Mouse (Mus musculus): Measurements from ENCODE around the gene Armt1. TPM values are rescaled to one million over a fixed set of nuclear protein-coding genes. Genes with fewer than 3 reads are reported as not detected.

The Armt1 gene
- total and polyA plus RNA-seq, 3 experiments = 20.7 to 45.1 (median 32.1) TPM

DNA sequence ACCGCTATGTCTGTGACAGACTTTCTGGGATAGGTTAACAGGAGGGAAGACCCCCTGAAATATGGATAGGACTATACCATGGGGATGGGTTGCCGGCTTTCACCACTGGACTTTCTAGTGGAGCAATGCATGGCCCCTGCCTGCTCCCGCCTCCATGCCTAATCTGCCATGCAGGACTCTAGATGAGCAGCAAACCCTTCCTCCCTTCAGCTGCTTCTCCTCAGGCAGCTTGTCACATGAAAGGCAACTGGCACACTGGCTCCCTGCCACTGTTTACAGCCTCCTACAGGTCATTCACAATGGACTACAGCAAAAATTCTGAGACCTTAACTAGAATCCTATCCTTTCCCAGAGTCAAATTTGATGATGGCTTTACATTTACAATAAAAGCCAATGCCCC is 1.4 kb upstream of the Armt1 start:
- no peak for DNase-seq (ENCODE audit: extremely low read depth)
- dilution Hi-C loops (cut with MboI; ENCODE audit: extremely low pct_ligation_motif_present, extremely low pct_unique_long_range_greater_than_20kb, low sequenced_read_pairs) = no loop called here

DNA sequence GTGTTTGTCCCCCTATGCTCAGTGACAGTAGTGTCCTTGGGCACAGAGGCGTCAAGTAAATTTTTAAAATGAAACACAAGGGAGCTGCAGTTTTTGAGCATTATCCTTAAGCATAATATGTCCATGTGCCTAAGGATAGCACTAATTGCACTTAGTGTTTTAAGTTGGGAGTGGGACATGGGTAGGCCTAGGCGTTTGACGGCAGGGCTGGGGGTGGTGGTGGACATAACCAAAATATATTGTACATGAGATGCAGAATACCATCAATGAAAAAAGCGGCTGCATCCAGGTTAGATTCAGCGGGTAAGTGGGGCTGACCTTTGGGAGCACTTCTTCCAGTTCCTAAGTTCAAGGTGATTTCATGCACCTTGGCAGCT is 533 bp upstream of the Armt1 start:
- Histone ChIP-seq H3K9ac (ENCODE audit: insufficient read depth, low read depth) (peak overlapping the region; percentile 95), H3K36me3 (replicated peaks in 1 of 2; ENCODE audit: control insufficient read depth in 1 of 2, insufficient read depth in 1 of 2, low read length in 1 of 2) (peaks cover 15 to 41% of the 10 kb centered on the region in 2 experiments), H3K4me2 (ENCODE audit: insufficient read depth, low read depth, poor library complexity, severe bottlenecking) (peak overlapping the region; percentile 72), H3K27me3 (replicated peaks) (no peaks in the 10 kb centered on the region), H3K4me3 (replicated peaks in 1 of 3; ENCODE audit: low read depth in 2 of 3, low read length in 2 of 3, poor library complexity in 1 of 3) (peak overlapping the region; percentile 72 to 82 (median 77)), H3K79me2 (replicated peaks; ENCODE audit: control insufficient read depth, extremely low read depth, insufficient read depth, poor library complexity, severe bottlenecking) (peaks cover 31% of the 10 kb centered on the region), H3K9me3 (replicated peaks; ENCODE audit: low read length) (no peaks in the 10 kb centered on the region), H3K4me1 (ENCODE audit: control insufficient read depth in 1 of 2, insufficient read depth in 2 of 2) (peaks cover 7 to 44% of the 10 kb centered on the region in 2 experiments), H3K27ac (ENCODE audit: insufficient read depth, low read depth) (peak overlapping the region; percentile 7; the same call in 1 of the 2 replicates)
- no peak for DNase-seq (ENCODE audit: extremely low read depth)
- dilution Hi-C loops (cut with MboI; ENCODE audit: extremely low pct_ligation_motif_present, extremely low pct_unique_long_range_greater_than_20kb, low sequenced_read_pairs) (no loop called here), in situ Hi-C loops (cut with MboI; ENCODE audit: low pct_ligation_motif_present, low pct_unique_long_range_greater_than_20kb, low sequenced_read_pairs) (no loop called here)
- TF ChIP-seq SIN3A (IDR thresholded peaks at IDR 0.05; ENCODE audit: low read length) = no peak
- TF ChIP-seq POLR2AphosphoS2 (IDR thresholded peaks at IDR 0.05; ENCODE audit: low read depth, low read length) = no peak
- TF ChIP-seq RAD21 (IDR thresholded peaks at IDR 0.05; ENCODE audit: low read depth, low read length) = no peak
- TF ChIP-seq MAZ (IDR thresholded peaks at IDR 0.05; ENCODE audit: low read depth, low read length) = no peak
- TF ChIP-seq RCOR1 (conservative IDR thresholded peaks at IDR 0.05; ENCODE audit: low read depth, low read length) = no peak
- no peak for TF ChIP-seq CTCF (conservative IDR thresholded peaks at IDR 0.05 in 1 of 2, IDR thresholded peaks at IDR 0.05 in 1 of 2; ENCODE audit: low read depth in 2 of 2, low read length in 2 of 2)
- no peak for TF ChIP-seq BHLHE40 (IDR thresholded peaks at IDR 0.05; ENCODE audit: low read depth, low read length)

More for the DNA sequence above, 1.4 kb upstream of the Armt1 start:
- Histone ChIP-seq H3K9ac (ENCODE audit: insufficient read depth, low read depth) (peak overlapping the region; percentile 95), H3K27ac (ENCODE audit: insufficient read depth, low read depth) (peak overlapping the region; percentile 33; the same call in 1 of the 2 replicates), H3K9me3 (replicated peaks; ENCODE audit: low read length) (no peaks in the 10 kb centered on the region), H3K4me1 (ENCODE audit: control insufficient read depth in 1 of 2, insufficient read depth in 2 of 2) (peaks cover 7 to 38% of the 10 kb centered on the region in 2 experiments), H3K79me2 (replicated peaks; ENCODE audit: control insufficient read depth, extremely low read depth, insufficient read depth, poor library complexity, severe bottlenecking) (peaks cover 31% of the 10 kb centered on the region), H3K4me2 (ENCODE audit: insufficient read depth, low read depth, poor library complexity, severe bottlenecking) (peak overlapping the region; percentile 72), H3K4me3 (replicated peaks in 1 of 3; ENCODE audit: low read depth in 2 of 3, low read length in 2 of 3, poor library complexity in 1 of 3) (peak overlapping the region; percentile 72 to 82 (median 77)), H3K27me3 (replicated peaks) (no peaks in the 10 kb centered on the region), H3K36me3 (replicated peaks in 1 of 2; ENCODE audit: control insufficient read depth in 1 of 2, insufficient read depth in 1 of 2, low read length in 1 of 2) (peaks cover 22 to 41% of the 10 kb centered on the region in 2 experiments)
- TF ChIP-seq SIN3A (IDR thresholded peaks at IDR 0.05; ENCODE audit: low read length) (peak; percentile 69; the same call in 1 of the 2 replicates), POLR2AphosphoS2 (IDR thresholded peaks at IDR 0.05; ENCODE audit: low read depth, low read length) (no peak), MXI1 (IDR thresholded peaks at IDR 0.05; ENCODE audit: low read depth, low read length) (peak; percentile 59), UBTF (IDR thresholded peaks at IDR 0.05; ENCODE audit: low read depth, low read length) (no peak)
- in situ Hi-C loops (cut with MboI; ENCODE audit: low pct_ligation_motif_present, low pct_unique_long_range_greater_than_20kb, low sequenced_read_pairs) = no loop called here

DNA sequence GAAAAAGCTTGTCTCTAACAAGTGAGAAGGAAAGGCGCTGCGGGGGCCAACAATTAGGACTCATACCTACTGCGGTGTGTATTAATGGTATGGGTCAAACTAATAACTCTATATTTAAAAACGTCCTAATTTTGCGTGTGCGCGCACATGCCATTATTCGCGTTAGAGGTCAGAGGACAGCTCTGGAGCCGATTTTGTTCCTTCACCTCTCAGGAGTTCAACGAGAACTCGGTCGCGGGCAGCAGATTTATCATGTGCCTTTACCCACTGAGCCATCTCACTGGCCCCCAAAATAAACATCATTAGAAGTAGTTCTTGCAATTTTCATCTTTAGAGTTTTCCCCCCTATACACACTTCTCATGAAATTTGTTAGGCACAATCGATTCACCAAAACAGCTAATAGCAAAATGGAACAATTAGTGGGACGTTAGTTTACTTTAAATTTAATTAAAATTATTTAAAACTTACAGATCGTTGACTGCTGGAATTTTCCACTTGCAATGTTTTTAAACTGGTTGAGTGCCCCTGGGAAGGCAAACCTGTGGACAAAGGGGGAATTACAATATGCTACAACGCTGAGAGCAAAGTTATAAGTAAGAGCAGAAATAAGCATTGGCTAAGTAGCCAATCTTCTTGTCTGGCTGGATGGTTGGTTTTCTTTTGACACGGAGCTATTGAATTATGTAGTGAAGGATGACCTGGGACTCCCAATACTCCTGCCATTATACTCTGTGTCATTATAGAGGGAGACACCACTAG is 909 bp downstream of the Armt1 start:
- no peak for DNase-seq (ENCODE audit: extremely low read depth)
- peak overlapping the region; percentile 73 to 95 (median 89) for H3K4me3 ChIP-seq (replicated peaks in 1 of 3; ENCODE audit: low read depth in 2 of 3, low read length in 2 of 3, poor library complexity in 1 of 3)

More for the DNA sequence above, 909 bp downstream of the Armt1 start:
- H3K79me2 ChIP-seq (replicated peaks; ENCODE audit: control insufficient read depth, extremely low read depth, insufficient read depth, poor library complexity, severe bottlenecking) = peaks cover 31% of the 10 kb centered on the region
- H3K4me2 ChIP-seq (ENCODE audit: insufficient read depth, low read depth, poor library complexity, severe bottlenecking) = peak overlapping the region; percentile 82
- H3K9ac ChIP-seq (ENCODE audit: insufficient read depth, low read depth) = peak overlapping the region; percentile 96
- no peaks in the 10 kb centered on the region for H3K9me3 ChIP-seq (replicated peaks; ENCODE audit: low read length)
- dilution Hi-C loops (cut with MboI; ENCODE audit: extremely low pct_ligation_motif_present, extremely low pct_unique_long_range_greater_than_20kb, low sequenced_read_pairs) = no loop called here
- peaks cover 22 to 45% of the 10 kb centered on the region in 2 experiments for H3K36me3 ChIP-seq (replicated peaks in 1 of 2; ENCODE audit: control insufficient read depth in 1 of 2, insufficient read depth in 1 of 2, low read length in 1 of 2)
- peaks cover 7 to 52% of the 10 kb centered on the region in 2 experiments for H3K4me1 ChIP-seq (ENCODE audit: control insufficient read depth in 1 of 2, insufficient read depth in 2 of 2)
- no peaks in the 10 kb centered on the region for H3K27me3 ChIP-seq (replicated peaks)
- peak overlapping the region; percentile 81 for H3K27ac ChIP-seq (ENCODE audit: insufficient read depth, low read depth)
- TF ChIP-seq ZKSCAN1 (IDR thresholded peaks at IDR 0.05; ENCODE audit: borderline replicate concordance, low read depth, low read length) (no peak), MAX (IDR thresholded peaks at IDR 0.05; ENCODE audit: low read length) (no peak), SIN3A (IDR thresholded peaks at IDR 0.05; ENCODE audit: low read length) (peak; percentile 27), TBP (conservative IDR thresholded peaks at IDR 0.05; ENCODE audit: low read depth, low read length) (no peak), E2F4 (IDR thresholded peaks at IDR 0.05; ENCODE audit: insufficient replicate concordance, low read depth, low read length) (no peak), MYC (IDR thresholded peaks at IDR 0.05; ENCODE audit: low read depth, low read length) (no peak), KAT2A (IDR thresholded peaks at IDR 0.05; ENCODE audit: insufficient replicate concordance, low read length) (no peak), CTCF (conservative IDR thresholded peaks at IDR 0.05 in 1 of 2, IDR thresholded peaks at IDR 0.05 in 1 of 2; ENCODE audit: low read depth in 2 of 2, low read length in 2 of 2) (no peak)
- in situ Hi-C loops (cut with MboI; ENCODE audit: low pct_ligation_motif_present, low pct_unique_long_range_greater_than_20kb, low sequenced_read_pairs) = no loop called here
